Mouse (Mus musculus): ENCODE data around the gene Klhl36.

The Klhl36 gene

DNA sequence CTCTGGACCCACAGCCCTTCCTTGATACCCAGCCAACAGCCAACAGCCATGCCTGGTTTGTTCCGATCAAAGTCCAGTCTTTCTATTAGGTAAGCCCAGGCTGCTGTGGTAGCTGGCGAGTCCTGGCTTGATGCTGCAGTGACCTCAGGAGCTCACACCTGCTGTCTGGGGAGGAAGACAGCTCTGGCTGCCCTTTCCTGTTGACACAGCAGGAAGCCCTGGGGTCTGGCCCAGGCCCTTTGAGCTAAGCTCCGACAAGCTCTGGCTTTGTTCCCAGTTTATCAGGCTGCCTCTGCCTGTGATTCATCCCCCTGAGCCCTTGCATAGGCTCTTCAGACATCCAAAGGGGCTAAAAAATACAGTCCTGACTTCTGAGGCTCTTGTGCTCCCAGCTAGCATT is 23.5 kb downstream of the Klhl36 start:
- no peak for DNase-seq (ENCODE audit: low spot score)

DNA sequence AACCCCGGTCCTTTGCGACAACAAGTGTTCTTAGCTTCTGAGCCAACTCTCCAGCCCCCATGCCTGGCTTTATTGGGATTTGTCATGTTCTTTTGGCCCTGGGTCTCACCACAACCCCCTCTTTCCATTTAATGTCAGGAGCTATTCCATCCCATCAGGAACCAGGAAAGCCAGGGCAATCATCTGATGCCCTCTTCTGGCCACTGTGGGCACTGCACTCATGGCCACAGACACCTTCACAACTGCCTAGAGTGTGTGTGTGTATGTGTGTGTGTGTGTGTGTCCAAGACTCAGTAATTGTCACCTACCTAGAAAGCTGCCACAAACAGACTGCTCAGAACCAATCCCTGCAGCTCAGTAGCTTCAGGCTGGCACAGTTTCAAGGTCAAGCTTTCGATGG is 25.1 kb downstream of the Klhl36 start:
- DNase-seq (ENCODE audit: low spot score) = no peak

DNA sequence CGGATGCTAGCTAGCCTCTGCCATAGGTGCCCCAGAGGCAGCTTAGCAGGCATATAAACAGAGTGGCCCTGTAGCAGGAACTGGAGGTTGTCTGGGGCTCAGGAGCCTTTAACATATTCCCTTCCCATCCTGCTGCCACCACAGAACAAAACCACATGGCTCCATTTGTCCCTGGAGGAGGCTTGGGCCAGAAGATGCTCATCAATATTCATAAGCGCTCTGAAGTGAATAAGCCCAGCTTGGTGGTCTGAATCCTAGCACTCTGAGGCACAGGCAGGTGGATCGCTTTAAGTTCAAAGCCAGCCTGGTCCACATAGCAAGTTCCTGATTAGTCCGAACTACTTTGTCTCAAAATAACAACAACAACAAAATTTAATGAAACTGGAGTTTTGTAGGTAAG is 25.9 kb downstream of the Klhl36 start:
- no peak for DNase-seq (ENCODE audit: low spot score)

DNA sequence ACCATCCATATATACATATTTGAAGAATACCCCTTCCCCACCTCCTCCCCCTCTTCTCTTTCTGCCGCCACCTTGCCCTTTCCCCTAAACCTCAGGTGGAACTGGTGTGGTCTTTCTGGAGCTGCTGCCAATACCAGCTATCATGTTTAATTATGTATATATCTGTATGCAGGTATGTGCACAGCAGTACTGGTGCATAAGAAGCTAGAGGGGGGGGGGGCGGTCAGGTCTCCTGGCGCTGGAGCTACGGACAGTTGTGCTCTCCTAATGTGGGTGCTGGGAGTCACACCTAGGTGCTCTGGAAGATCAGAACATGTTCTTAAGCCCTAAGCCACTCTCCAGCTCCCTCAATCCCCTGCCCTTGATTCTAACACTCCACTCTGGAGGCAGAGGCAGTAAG is 35.0 kb downstream of the Klhl36 start:
- DNase-seq (ENCODE audit: low spot score) = no peak

DNA sequence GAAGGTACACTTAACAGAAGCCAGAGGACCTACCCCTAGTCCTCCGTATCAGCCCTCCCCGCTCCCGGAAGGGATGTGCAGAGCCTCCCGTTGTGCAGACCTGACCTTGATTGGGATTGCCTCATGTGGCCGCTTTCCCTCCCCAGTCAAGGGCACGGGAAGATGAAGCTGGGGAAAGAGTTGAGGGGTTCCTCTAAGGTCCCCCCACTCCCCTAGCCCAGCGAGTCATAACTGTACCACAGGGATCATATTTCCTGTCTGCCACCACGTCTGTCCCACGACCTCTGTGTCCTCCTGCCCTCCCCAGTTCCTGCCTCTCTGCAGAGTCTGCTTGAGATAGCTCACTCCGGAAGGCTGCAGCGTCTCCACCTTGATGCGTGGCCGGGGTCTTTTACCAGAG is 35.9 kb downstream of the Klhl36 start:
- DNase-seq (ENCODE audit: low spot score) = peak; percentile 39

DNA sequence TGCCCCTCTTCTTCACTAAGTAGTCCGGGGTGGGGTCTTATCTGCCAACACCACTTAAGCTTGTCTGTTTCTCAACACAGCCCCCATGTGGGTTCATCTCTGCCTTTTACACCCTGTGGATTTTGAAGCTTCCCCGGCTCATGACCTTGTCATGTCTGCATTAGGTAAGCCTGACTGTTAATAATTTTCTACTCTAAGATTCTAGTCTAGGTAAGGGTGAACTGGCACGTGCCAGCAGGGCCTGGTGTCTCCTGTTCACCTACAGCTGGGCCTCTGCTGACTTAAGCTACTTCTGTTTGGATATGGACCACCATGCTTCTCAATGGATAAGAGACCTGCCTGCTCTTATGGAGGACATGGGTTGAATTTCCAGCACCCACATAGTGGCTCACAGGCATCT is 39.3 kb downstream of the Klhl36 start:
- no peak for DNase-seq (ENCODE audit: low spot score)

DNA sequence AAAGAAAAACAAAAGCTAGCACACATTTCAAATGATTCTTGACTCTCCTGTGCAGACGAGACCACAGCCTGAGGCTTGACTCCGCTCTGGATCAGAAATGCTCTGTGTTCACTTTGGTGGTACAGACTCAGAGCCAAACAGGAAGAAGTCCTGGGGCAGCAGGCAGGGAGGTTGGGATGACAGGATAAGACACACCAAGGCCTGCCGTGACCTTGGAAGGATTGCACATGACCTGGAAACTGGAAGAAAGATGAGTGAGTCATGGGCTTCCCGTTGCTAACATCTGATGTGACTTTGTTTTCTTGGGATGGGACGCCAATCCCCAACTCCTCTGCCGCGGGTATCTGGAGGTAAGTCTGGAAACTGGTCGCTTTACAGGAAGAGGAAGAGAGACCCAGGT is 39.9 kb downstream of the Klhl36 start:
- no peak for DNase-seq (ENCODE audit: low spot score)

DNA sequence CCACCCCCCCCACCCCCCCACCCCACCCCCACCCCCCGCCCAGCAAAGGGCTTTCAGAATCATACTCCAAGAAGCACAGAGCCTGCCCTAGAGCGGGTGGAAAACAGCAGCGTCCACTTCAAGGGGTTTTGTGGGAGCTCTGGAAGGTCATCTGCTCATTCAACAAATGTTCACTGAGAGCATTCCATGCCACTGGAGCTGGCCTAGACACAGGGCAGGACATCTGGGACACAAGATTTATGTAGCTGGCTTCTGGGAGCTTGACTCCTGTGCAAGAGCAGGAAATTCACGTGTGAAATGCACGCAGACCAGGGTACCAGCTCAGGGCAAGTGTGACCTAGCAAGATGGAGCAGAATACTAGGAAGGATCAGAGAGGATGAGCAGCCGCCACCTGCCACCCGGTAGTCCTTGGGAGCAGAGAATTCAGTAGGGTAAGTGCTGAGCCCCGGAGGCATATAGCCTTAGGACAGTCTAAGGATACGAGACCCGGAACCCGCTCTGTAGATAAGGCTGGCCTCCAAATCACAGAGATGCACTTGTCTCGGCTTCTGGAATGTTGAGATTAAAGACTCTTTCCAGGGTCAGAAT is 42.4 kb downstream of the Klhl36 start:
- DNase-seq (ENCODE audit: low spot score) = no peak

DNA sequence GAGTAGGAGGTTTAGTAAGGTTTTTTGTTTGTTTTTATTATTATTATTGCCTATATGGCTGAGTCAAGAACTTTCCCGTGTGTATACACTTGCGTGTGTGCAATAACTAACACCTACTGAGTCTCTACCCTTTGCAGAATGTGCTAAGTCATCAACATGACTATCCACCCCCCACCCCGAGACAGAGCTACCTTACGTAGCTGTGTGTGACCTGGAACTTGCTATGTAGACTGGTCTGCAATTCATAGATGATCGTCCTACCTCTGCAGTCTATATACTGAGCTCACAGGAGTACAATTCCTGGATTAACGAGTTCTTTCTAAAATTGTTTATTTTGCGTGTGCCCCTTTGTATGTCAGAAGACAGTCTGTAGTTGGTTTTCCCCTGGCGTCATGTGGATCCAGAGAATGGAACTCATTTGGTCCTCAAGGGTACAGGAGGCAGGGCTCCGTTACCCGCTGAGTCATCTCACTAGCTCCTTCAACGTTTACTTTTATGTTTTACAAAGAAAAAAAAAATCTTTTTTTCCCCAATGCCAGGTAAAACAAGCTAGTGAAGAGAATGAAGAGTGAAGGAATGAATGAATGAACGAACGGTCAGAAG is 48.0 kb downstream of the Klhl36 start, which contains the start of gene Usp10:
TSS of gene Usp10 (plus strand) at position 417 of the 603 bp plus-strand sequence.
- peak; percentile 12 for DNase-seq (ENCODE audit: low spot score)

DNA sequence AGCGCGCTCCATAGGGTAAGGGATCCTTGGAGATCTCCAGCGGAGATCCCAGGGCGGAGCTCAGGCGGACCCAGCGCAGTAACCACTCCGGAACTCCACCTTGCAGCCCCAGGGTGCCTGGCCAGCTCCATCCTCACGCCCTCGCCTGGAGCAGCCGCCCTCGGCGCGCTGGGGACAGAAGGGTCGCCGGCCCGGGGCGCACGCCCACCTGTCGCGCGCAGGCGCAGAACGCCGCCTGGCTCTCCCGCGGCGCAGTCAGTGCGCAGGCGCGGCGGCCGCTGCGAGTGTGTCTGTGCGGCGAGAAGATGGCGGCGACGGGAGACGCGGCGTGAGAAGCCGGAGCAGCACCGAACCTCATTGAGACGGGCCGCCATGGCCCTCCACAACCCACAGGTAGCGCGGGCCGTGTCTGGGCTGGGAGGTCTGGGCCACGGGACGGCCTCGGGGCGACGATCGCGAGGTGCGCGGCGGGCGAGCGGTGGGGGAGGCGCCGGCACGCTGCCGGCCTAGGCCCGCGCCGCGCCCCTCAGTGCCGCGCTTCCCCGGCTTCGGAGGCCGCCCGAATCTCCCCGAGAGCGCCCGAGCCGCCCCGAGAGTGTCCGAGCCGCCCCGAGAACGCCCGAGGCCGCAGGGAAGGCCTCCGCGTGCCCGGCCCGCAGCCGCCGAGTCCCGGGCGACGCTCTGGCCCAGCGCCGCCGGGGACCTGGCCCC is 48.6 kb downstream of the Klhl36 start, which contains the start of gene Gm20388:
TSS of gene Gm20388 (plus strand) at position 295 of the 711 bp plus-strand sequence.
- peak; percentile 90 for DNase-seq (ENCODE audit: low spot score)

DNA sequence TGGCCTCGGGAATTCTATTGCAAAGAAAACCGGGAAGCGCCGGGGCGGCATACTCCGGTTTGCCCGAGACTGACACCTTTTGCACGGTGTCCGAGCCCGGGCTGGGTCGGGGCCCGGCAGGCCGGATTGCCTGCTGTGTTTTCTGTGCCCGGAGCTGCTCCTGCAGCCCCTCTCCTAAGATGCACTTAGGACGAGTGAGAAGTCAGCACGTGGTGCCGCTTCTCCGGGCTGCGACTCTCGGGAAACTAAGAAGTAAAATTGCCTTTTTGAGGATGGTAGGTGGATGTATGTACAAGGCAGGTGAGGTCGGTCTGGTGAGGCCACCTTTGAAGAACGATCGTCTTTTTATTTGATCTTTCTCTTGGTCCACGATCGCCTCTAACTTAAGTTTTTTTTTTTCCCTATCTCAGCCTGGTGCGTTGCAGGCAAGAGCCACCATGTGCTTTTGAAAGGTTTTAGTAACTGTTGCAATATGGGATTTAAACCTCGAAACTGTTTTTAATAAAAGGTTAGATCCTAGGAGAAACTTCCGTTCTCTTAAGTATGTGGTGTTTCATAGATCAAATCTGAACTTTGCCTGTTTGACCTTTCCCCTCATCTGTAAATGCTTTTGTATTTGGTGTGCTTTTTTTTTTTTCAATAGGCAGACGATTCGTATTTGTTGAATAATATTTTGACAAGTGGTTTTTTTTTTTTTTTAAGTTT is 49.3 kb downstream of the Klhl36 start:
- DNase-seq (ENCODE audit: low spot score) = no peak

DNA sequence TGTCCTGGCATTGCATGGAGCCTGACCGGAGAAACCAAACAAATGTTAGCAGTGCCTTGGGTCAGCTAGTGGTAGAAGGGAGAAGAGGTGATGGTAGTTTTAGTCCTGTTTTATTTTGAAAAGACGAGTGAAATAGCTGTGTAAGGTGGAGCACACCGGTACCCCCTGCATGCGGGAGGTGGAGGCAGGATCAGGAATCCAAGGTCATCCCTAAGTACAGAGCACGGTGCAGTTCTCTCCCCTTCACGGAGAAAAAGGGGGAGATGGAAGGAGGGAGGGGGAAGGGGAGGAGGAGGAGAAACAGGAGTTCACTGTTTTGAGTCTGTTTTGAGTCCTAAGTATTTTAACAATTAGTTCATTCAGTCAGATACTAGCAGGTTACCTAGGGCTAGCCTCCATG is 50.6 kb downstream of the Klhl36 start:
- no peak for DNase-seq (ENCODE audit: low spot score)

DNA sequence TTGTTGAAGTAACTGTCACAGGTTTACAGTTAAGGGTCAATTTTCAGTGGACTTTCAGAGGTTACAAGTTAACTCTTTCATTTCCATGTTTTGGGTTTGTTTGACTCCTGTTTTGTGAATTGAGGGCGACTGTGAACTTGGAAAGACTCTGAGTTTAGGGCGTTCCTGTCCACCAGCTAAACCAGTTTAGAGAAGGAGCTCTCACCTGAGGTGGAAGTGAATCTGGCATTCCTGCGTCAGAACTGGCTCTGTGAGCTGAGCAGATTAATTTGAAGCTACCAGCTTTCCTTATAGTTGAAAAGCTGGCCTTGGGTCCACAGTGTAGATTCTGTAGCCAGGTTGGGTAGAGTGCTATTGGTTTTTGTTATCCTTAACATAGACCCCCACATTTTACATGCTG is 51.1 kb downstream of the Klhl36 start:
- no peak for DNase-seq (ENCODE audit: low spot score)

DNA sequence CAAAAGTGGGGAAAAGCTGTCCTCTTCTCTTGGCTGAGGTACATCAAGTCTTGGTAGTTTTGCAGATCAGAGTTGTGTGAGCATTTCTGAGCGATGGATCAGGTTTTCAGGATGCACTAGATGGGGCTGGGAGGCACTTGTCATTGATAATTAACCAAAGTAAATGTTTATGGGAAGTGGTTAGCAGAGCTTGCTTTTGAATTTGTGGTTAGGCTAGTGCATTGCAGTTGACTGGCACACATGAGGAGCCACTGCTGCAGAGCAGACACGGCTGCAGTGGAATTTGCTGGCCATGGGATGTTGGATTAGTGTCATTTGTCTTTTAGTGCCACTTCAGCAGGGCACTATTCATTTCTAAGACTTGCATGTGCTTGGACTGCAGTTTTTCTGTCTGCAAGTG is 52.1 kb downstream of the Klhl36 start:
- DNase-seq (ENCODE audit: low spot score) = no peak

DNA sequence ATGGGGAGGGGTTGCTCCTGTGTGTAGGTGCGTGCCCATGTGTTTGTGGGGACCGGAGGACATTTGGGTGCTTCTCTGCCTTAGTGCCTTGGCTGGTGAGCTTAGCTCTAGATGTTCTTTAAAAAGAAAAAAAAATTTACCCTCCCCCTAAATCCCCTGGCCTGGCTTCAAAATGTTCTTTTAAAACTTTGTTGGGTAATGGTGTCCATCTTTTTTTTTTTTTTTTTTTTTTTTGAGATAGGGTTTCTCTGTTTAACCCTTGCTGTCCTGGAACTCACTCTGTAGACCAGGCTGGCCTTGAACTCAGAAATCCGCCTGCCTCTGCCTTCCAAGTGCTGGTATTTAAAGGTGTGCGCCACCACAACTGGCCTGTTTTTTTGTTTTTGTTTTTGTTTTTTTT is 53.2 kb downstream of the Klhl36 start:
- DNase-seq (ENCODE audit: low spot score) = no peak

DNA sequence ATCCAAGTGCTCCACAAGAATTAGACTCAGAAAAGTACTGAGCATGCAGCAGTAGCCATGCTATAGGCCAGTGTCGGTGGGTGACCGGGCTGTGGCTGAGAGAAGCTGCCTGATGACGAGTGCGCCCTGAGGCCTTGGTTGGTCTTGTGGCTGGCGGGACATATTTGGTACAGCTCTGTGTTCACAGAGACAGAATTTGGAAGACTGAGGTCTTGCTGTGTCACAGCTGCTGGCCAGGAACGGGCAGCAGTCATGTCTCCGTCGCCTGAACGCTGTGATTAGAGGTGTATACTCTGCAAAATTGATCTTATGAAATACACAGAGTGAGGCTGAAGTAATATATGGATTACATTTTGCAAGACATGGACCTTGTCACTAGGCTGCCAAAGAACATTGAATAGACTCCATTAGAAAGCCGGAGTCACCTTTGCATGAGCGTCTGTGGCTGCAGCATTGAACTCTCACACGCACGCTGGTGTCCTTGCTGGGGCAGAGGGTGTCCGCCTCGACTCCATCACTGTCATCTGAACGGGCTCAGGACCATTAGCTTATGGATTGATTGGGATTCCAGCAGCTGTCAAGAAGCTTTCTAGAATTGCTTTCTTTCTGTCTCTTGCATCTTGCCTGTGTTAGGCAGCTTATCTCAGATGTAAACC is 54.3 kb downstream of the Klhl36 start:
- no peak for DNase-seq (ENCODE audit: low spot score)

DNA sequence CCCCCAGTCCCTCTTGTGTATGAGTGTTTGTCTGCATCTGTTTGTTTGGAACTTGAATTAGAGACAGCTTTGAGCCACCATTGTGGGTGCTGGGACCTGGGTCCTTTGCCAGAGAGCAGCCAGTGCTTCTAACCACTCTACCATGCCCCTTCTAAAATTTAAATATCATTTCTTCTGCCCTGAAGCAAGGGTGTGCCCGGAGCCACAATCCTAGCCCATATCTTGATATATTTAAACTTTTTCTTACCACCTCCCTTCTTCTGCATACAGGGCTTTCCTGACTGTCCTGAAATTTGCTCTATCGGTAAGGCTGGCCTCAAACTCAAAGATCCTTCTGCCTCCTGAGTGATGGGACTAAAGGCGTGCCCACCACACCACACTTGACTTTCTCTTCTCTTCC is 55.3 kb downstream of the Klhl36 start:
- DNase-seq (ENCODE audit: low spot score) = no peak

DNA sequence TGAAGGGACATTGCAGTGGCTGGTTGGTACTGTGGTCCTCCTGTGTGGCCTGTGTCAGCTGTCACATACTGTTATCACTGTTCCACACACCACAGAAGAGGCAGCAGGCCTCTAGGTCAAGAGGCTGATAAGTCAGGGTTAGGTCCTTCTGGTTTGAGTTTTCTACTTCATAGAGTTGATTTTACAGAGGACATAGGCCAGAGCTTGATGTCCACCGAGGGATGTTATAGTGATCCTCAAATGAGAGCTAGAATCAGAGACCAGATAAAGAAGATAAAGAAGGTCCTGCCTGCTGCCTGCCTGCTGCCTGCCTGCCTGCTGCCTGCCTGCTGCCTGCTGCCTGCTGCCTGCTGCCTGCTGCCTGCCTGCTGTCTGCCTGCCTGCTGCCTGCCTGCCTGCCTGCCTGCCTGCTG is 56.1 kb downstream of the Klhl36 start:
- no peak for DNase-seq (ENCODE audit: low spot score)

DNA sequence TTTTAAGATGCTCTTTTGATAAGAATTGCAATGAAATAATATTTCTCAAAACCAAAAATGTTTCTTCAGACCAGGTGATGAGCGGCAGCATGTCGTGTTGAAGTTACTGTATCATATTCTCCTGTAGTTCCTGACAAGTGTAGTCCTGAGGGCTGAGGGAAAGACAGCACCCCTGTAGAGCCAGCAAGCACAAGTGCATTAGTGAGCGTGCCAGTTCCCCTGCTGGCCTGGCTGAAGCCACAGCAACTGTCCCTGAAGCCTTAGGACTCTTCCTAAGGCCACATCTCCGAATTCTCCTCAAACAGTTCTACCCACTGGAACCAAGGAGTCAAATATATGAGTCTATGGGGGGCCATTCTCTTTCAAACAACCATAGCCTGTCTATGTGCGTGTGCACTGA is 61.2 kb downstream of the Klhl36 start:
- DNase-seq (ENCODE audit: low spot score) = no peak

DNA sequence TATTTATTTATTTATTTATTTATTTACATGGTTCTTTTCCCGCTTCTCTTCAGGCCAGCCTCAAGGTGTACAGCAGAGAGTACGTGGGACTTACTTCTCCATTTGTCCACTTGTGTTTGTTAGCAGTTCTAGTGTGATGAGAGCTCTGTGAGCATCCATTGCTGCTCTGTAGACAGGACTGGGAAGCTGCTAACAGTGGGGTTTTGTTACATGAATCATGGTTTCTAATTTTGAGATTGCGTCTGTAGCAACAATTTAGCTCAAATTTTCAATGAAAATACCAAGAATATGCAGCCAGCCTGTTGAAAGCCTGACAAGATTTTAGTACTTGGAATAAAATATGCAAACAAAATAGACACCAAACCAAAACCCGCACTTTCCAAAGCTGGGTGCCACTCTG is 63.4 kb downstream of the Klhl36 start:
- no peak for DNase-seq (ENCODE audit: low spot score)

DNA sequence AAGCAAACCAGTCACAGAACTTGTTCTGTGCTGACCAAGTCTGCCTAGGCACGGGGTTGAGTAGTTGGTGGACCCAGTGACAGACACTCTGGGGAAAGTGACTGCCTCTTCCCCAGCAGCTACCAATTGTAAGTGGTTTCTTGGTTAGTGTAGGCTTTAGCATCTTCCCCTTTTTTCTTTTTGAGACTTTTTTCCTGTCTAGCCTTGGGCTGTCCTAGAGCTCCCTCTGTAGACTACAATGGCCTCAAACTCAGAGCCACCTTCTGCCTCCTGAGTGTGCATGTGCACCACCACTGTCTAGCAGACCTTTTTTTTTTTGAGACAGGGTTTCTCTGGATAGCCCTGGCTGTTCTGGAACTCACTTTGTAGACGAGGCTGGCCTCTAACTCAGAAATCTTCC is 64.4 kb downstream of the Klhl36 start:
- DNase-seq (ENCODE audit: low spot score) = peak; percentile 47

Data from T-cell, adult 2 months (primary cell).